Mouse (Mus musculus): ENCODE measurements at regions not wholly inside any gene's neighbourhood (a gene's known extent, or its start where the extent isn't known, plus 50 kb on each side); places are given as distances from the start of the nearest gene placed in this dataset.
"Not testable (repeated sequence)": the region's sequence is repeated elsewhere in the genome, so short reads cannot be mapped to it uniquely, and the experiment has no call there.

DNA sequence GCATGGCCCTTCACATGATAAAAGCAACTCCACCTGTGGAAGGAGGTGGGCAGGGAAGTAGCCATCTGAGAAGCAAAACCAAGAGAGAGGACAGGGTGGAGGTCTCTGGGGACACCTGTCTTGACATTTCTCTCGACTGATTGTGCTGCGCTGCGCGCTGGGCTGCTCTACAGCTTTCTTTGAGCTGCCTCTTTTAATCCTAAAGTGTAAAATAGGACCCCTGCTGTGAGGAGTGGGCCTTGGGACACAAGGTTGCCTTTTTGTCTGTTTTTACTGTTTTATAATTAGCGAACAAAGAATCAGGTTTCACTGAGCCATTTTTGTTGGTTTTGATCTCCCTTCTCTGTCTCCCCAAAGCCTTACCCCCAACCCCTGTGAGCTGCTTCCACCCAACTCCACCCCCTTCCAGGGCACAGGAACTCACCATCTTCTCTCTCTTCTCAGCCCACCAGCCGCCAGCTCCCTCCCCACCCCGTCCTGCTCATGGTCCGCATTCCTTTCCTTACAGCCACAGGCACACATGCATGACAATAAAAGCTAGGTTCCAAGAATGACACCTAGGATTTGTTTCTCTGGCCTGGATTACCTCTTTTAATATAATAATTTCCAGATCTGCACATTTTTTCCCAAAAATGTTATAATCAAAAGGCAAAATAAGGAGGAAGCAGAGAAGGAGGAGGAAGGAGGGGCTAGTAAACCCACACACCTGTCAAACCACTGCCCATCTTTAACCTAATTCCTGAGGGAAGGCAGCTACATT, 57.3 kb downstream of the Cbln4 start:
- DNase-seq = no peak

DNA sequence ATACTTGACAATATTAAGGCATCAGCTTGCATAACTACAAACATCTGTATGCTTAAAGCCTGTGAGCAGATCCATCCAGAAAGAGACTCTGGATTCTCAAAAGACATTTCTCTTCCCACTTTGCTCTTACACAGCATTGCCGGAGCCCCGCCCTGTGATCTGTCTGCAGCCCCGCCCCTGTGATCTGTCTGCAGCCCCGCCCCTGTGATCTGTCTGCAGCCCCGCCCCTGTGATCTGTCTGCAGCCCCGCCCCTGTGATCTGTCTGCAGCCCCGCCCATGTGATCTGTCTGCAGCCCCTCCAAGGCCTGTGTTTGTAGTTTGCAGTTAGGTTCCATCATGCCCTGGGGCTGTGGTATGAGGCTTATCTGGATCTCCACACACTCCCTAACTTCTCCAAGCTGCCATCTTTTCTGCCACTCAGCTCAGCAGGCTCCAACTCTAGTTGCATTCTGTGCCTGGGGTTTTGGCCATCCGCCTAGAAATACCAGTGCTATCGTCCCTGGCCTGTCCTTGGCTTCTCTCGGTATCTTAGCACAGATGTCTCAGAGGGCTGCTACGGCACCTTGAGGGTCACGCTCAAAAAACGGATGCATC, 73.9 kb downstream of the Cbln4 start:
- DNase-seq = no peak

DNA sequence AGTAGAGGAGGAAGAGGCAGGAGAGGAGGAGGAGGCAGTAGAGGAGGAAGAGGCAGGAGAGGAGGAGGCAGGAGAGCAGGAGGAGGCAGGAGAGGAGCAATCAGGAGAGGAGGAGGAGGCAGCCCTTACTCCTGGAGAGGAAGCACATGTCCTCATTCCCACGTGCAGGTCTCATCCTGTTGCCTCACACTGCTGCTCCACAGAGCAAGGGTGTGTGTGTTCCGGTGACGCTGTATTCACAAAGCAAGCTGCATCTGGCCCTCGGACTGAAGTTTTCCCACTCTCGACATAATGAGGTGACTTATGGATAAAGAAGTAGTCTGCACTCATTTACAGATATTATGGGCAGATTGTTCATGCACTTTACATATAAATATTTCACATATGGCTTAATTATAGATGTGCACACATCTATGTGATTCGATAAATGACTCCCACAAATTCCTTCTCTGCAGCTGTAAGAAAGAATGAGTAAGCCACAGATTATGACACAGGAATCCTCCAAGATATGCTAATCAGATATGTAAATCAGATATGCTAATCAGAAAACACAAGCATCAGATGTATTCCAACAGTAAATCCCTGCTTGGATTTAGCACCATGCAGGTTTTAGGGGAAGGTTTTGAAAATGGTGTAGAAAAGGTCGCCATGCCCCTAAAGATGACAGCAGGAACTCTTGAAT, 96.6 kb downstream of the Cbln4 start:
- no peak for DNase-seq

DNA sequence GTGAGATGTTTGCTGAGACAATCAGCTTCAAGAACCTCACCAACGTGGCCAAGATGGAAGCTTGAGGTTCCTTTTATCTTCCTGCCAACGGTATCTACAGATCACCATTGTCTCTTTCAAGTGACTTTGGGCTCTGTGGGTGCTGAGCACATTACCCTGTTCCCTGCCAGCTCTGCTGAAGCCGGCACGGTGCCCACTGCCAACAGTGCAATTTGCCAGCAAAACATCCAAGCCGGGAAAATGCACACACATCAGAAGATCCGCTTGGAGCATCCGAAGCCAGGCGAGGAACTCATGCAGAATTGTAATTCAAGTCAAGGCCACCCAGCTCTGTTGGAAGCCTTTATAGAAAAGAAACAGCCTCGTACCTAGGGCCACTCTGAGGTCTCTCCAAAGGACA, 100.6 kb downstream of the Cbln4 start:
- peak; percentile 7 for DNase-seq

DNA sequence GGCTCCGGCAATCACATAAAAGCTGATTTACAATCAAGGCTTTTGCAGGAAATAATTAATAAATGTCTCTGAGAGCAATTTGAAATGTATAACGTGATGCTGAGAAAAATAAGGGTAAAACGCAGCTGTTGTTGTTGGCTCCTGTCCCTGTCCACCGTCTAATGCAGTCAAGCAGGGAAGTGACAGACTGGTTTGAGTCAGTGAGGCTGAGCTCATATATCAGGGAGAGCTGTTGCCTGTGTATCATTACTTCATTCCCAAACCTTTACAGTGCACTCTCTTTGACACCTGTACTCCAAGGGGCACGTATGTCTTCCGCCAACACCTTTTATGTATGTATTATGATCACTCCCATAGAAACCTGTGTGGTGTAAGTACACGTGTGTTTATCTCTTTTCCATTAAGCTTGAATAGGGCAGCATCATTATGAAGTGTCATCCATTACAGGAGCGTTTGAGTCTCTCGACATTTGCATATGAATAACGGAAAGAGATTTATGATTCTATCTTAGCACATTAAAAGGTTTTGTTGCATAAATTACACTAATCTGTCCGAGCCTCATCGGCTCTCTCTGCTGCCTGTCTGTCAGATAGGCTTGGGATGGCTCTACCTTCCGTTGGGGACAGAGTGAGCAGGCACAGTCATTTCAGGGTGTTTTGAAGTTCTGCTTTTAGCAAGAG, 107.5 kb downstream of the Cbln4 start:
- DNase-seq = no peak

DNA sequence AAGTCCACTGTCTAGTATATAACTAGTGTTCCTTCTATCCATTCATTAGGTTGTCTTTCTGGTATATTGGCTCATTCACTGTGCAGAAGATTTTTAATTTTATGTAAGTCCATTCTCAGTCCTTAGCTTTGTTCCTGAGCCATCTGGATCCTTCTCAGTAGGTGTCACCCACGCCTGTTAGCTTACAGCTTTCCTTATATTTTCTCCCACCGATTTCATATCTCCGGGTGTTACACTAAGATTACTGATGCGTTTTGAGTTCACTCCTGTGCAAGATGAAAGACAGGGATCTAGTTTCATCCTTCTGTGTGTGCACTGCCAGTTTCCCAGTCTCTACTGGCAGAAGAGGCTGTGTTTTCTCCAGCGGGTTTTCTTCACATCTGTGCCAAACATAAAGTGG, 122.3 kb downstream of the Cbln4 start:
- DNase-seq = no peak

DNA sequence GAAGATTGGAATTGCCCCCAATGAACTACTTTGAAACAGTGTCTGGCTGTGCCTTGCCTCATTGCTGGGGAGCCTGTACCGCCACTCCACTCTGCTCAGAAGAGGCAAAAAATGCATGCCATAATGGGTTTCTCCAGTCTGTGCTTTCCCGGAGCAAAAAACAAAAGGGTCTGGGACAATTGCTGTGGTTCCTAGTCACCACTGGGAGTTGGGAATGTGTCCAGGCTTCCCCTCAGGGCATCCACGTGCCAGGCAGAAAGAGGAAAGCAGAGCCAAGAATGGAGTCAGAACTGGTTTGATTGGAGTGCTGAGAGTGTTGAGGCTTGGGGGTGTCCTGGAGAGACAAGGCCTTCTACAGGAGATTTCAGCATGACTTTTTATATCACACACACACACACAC, 156.0 kb downstream of the Cbln4 start:
- no peak for DNase-seq

DNA sequence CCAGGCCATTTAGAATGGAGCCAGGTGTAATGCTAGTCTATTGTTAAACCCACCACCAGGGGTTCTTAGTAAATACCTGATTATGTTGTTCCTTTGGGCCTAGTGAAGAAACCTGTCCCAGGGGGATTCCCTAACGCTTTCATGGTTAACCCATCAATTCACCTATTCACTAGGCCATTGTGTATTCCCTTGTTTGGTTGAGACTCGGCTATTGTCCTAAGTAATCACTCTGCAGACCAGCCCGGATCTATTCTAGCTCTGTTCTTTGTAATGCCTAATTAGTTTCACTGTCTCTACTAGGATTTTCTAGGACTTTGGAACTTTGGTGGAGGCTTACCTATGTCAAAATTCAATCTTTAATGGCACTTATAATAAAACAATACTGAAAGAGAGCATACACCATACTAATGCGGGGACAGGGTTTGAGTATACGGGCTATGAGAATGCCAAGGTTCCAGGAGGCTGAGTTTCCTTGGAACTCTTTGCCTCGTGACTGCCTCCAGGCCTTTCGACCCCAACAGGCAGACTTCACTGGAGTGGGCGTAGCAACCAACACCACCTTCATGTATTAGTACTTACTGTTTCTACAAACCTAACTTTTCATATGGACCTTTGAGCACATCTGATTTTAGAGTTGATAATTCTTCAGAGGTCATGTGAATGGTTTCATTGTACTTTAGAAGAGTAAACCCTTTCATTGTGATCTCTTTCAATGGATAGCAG, 163.9 kb downstream of the Cbln4 start:
- not testable (repeated sequence) for DNase-seq

DNA sequence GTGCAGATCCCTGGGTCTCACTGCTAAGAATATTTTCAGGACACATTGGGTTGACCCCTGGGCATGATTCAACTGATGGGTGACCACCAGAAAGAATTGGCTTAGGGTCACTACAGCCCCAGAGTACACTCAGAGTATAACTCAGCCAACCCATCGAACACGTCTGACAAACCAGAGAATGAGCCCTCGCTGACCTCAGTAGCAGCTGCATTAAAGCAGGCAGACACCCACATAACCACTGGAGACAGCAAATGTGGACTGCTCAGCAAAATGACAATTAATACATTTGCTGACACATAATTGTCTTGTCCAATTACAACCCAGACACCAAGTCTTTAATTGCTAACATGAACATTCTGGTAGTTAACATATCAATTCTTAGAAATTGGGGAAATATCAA, 175.7 kb downstream of the Cbln4 start:
- no peak for DNase-seq

DNA sequence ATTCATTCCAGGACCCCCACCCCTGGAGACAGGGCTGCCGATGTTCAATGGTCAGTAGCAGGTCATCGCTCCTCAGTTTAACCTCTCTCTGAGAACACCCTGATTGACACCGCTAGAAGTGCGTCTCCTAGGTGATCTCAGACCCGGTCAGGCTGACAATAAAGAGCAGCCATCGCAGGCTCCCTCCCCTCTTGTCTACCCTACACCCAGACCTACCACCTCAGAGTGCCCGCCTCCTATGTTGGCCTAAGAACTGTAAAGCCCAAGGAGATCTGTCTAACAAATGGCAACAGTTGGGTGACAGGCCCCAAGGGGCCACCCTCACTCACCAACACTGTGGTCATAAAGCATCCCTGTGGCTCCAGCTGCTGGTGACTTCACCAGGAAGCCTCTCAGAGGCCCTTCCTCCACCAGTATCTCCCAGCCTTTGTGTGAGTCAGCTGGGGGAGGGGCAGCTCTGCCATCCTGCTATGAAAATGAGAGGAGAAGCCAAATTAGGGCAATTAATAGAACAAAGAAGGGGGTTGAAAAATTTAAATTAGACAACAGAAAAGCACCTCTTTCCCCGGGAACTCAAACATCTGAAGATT, 178.8 kb downstream of the Cbln4 start:
- DNase-seq = no peak

DNA sequence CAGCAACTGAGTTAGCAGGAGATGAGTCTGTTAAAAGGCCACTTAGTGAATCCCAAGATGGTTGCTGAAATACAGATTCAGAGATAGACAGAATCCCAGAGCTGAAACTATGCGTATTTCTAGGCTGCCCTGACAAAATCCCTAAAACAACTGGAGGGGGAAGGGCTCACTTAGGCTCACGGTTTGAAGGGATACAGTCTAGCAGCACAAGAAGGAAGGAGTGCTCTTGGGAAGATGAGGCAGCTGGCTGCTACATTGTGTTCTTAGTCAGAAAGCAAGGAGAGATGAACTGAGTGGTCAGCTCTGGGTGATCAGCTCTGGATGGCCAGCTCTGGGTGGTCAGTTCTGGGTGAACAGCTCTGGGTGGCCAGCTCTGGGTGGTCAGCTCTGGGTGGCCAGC, 180.6 kb downstream of the Cbln4 start:
- no peak for DNase-seq

DNA sequence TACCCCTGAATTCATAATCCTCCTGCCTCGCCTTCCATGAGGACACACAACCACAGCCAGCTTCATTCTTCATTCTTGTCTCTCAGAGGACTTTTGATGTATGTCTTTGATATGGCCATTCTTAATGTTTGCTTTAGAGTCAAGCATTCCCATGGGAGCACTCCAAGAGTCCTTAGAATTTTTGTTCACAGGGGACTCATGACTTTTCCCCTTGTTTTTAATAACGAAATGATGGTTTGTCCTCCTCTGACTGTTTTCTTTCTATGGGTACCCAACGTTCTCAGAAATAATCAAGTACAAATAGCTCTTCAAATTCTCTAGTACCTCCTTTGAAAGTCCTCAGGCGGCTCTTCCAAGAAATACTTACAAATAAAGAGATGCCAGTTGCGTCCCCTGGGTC, 184.4 kb downstream of the Cbln4 start:
- DNase-seq = no peak

DNA sequence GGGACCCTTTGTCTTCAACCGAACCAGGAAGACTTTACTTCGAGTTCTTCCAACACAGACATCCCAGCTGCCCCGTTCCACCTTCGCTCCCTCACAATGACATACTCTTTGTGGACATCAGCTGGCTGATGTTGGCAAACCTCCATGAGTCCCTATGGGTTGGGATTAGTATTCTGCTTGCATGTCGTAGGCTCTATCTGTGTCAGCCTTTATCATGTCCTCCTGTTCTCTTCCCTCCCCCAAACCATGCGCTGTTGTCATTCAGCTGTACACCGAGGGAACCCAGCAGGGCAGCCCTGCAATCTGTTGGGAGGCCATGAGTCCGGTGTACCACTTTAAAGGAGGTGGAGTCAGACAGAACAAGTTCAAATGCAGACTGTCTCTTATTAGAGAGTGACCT, 186.8 kb downstream of the Cbln4 start:
- no peak for DNase-seq

DNA sequence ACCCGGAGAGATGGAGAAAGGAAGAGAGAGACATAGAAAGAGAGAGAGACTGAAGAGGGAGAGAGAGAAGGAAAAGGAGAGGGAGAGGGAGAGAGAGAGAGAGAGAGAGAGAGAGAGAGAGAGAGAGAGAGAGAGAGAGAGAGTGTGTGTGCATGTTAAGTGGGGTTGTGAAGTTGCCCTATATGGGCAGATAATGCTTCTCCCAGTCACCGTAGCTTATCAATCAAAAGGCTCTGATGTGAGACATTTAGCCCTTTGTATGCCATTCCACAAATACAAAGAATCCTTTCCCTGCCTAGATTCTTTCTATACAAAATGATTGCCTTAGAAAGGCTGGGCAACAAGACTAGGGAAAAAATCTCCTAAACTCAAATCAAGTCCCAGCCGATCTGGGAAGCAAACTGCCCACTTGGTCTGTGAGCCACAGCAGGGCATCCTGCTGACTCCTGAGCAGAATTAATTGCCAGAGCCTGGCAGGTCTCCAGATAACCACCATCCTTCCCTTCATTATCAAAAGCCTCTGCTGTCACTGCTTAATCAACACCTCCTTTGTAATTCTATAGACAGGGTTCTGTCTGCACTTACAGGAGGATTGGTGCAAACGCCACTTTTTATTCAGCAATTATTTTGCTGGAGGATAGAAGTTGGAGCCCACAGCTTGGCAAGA, 196.3 kb downstream of the Cbln4 start:
- no peak for DNase-seq

DNA sequence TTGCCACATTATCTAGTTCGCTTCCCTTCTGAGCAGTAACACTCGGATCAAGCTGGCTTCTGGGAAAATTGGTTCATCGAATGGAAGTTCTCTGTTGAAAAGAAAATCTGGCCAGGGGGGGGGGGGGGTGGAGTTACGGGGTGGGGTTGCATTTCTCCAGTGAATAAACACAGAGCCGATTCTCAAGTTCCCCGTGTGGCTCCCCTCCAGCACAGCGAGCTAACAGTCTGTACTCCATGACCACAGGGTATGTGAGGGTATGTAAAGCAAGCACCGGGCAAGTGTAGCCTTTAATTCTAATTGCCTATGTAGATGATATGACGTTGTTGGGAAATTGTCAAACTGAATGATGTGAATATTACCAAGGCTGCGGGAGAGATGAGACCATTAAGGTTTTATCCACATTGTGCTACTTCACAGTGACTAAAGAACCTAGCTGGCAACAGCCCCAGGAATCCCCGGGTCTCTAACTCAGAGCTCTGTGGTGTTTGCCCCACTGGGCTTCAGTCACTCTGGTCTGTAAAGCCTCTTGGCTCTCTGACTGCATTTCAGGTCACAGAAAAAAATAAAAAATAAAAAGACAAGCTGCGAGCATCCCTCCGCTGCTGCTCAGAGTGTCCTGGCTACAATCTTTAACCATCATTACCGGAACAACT, 203.1 kb downstream of the Cbln4 start:
- no peak for DNase-seq

DNA sequence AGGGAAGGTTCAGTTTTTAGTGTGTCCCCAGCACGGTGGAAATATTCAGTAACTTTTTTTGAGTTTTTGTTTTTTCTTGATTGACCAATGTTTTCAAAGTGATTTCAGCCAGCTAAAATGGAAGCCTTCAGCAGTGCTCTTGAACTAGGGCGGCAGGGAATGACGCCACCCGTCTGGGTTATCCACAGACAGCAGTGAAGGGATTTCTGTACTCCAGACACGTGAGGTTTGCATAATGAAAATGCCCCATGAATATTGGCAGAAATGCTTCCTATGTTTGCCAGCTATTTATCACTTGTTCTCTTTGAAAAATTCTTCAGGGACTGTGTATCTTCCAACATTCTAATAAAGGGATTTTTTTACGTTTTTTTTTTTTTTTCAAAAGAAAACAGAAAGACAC, 221.1 kb downstream of the Cbln4 start:
- no peak for DNase-seq

DNA sequence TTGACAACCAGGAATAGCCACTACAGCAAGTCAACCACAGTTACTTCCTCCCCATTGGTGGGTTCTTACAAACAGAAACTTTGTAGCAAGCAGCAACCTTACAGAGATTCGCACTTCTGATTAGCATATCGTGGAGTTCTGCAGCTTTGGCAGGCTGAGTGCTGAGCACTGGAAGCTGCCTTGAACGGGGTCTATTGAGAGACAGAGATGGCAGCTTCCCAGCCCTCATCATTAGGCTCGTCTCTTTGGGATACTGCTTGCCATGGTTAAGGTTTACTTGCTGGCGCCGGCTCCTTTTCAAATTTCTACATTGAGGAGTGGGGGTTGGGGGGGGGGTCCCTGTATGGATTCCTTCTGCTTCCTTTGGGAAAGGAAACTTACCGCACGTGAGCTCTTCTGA, 224.8 kb downstream of the Cbln4 start:
- no peak for DNase-seq

DNA sequence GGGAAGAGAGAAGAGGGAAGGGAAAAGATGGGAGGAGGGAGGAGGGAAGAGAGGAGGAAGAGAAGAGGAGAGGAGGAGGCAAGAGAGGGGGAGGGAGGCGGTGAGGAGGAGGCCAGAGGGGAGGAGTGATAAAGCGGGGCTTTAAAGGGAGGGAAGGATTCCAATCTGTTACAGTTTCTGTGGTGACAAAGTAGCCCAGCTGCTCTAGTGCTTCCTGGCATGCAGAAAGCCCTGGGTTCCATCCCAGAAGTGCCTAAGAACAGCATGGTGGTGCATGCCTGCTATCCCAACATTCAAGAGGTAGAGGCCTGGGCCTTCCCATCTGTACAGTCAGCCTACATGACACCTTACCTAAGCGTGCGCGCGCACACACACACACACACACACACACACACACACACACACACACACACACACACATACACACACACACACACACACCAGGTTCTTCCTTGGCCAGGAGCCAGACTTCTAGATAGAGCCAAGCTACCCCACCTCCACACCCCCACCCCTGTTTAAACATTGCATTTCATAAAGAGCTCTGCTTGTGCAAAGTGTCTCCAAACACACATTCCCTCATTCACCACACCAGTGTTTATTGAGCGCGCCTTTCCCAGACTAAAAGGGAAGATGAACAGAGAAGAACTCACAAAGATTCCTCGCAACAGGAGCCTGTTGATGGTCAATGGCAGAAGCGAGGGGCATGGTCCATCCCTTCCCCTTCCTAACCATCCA, 226.4 kb downstream of the Cbln4 start:
- DNase-seq = no peak

DNA sequence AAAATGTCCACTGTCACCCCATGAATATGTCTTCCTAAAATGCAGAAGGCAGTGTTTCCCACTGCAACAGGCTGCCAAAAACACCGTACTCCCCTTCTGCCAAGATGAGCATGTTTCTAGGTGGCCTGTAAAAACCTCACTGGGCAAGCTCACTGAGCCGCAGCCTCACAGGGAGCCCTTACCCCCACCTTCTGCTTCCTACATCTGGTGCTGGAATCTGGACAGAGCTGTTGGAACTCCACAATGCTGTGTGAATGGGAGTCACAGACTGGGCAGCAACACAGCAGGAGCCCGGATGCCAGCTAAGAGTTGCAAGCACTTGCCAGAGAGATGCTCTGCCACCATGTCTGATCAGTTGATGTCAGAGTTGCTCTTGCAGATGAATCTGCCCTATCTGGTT, 230.6 kb downstream of the Cbln4 start:
- DNase-seq = no peak

DNA sequence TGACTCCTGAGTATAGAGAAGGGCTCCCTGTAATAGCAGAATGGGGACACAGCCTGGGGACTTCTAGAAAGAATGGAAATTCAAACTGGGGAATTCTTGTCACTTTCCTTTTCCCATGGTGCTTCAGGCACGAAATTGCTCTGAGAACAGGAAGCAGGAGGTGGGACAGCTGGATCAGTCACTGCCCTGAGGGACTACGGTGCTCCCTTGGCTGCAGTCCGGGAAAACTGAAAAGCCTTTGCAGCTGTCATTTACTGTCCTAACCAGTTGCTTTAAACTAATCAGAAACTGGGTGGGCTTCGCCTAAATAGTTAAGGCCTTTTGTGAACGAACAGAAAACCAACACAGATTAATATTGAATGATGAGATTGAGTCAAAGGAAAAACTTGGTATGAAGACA, 237.9 kb downstream of the Cbln4 start:
- DNase-seq = no peak

Measured in cerebellum, adult 9-11 months (tissue).